Mouse (Mus musculus): ENCODE data around the gene Itga6.
A peak's percentile ranks its signal among the peaks of the same experiment; 100 is the strongest.

Itga6 gene

DNA sequence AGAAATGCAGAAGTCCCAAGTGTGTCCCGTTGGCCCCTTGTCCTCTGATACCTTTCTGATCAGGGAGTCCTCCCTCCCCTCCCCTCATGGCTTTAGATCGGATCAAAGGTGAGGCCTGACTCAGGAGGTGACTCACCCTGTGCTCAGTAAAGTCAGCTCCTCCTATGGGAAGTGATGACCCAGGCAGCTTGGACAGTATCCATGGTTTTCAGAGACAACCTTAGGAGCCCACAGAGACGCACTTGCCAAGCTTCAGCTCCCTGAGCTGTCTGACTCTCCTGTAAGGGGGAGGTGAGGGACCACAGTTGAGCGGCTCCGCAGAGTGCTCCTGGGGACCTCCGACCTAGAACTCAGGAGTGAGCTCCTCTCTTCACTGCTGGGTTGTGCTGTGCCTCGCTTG lies 56.3 kb downstream of the Itga6 start:
- DNase-seq (ENCODE audit: low read depth, low spot score) = no peak

DNA sequence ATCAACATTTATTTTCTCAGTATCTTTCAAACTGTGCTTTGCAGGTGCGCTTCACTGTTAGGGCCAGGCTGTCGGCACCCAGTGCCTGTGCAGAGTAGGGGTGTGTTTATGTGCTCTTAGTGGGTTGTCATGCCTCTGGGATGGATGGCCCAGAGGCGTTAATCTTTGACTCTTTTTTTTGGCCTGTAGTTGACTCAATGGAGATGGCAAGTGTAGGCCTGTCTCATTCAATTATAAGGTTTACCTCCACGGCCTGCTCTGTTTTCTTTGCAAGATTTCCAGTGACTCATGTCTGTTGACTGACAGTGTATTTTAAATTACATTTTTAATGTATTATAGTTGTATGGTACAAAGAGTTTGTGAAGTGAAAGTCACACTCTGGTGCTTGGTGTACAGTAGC lies 56.7 kb downstream of the Itga6 start:
- no peak for DNase-seq (ENCODE audit: low read depth, low spot score)

DNA sequence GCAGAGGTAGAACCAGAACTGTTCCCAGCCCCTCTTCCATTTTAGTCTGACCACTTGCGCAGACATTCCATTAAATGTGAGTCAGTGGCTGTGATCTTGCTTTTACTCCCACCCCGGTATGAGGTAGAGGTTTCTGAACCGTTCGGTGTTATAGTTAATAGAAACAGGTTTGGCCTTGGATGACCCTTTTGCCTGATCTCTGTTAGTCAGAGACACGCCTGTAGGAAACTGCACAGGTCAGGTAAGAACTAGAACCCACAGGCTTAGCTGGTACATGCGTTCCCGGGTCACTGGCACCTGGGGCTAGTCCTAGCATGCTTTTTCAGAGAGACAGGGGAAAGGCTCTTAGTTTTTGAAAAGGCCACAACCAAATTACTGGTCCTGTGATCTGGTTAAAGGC lies 59.7 kb downstream of the Itga6 start:
- DNase-seq (ENCODE audit: low read depth, low spot score) = no peak

DNA sequence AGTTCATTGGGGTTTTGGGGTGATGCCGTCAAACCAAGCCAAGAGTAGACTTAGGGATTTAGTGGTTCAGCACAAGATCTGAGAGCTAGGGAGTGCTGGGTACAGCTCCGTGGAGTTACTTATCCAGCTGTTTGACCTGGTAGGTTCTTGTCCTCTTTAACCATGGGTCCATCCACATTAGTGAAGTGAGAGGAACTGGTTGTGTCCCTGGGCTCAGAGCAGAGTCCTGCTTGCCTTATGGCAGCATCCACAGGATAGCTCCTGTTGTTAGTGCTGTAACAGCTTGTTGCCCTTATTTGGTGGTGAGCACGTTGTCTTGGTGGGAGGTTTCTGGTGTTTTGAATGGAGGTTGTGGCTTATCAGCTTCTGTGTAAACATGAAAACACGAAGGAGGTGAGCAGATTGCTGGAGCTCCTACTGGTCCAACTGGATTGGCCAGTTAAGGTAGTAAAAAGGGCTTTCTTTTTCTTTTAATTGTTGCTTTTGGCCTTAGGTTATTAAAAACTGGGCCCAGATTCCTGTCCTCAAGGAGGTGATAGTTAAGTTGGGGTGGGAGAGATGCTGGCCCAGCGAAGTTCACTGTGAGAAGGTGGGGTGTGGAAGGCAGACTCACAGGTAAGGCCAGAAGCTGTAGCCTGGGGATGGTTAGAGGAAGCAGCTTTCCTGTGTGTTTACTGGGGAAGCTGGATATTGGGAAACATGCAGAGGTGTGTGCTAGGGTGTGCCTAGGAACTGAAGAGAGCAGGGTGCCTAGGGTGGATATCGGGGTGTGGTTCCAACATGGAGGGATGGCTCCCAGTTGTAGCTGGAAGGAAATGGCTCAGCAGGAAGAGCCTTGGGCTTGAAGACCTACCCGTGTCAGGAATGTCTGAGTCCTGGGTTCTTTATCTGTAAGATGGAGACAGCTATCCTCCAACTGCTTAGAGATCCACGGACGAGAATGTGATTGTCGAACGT lies 60.5 kb downstream of the Itga6 start:
- no peak for DNase-seq (ENCODE audit: low read depth, low spot score)

DNA sequence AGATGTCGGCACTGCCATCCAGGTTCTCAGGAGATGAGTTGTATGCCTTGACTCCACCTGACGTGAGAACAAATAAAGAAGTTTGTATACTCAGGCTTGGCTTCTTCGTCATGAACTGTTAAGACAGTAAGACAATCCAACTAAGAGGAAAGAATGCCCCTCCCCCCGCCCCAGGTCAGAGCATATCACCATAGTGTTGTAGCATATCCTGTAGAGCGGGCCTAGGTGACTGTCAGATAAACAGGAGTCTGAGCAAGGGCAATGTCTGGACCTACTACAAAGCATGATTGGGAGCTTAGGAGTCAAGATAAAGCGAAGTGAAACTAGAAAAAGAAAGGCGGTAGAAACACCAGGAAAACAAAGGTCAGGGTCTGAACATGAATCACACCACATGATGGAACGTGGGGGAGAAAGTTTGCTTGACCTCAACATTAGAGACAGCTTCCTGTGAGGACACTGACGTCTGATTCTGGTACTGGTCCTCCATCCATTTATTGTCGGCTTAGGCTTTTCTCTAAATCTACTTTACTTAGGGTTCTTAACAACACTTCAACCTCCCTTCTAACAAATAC lies 64.0 kb downstream of the Itga6 start:
- no peak for DNase-seq (ENCODE audit: low read depth, low spot score)

DNA sequence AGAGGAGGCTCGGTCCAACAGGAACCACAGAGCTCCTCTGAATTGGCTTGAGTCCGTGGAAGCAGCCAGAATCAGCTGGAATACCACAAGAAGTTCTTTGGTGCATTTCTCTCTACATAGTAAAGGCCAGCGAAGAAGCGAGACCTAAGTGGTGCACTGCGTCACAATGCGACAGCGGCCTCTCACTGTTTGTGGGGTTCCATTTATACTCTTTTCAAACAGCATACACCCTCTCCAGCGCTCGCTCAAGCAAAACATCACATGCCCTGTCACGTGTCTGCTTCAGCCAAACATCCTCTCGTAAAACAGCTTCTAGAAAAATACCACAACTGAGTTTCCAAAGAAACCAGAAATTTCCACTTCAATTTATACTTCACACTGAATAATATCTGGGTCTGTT lies 64.6 kb downstream of the Itga6 start:
- DNase-seq (ENCODE audit: low read depth, low spot score) = no peak

DNA sequence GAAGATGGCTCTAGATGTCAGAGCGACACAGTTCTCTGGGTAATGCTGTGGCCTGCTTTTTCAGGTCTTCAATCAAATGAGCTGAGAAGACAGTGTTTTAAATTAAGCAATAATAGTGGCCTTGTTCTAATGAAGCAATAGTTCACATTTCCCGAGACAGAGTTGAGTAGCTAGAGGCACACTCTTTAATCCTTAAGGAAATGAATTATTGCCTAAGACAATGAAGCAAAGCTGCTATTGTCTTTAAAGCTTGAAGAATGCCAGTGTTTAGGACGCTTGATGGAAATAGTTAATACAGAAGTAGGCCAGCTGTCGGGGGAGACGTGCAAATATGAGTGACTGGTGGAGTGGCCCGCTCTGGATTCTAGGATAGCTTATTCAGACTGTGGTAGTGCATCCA lies 65.5 kb downstream of the Itga6 start:
- no peak for DNase-seq (ENCODE audit: low read depth, low spot score)

DNA sequence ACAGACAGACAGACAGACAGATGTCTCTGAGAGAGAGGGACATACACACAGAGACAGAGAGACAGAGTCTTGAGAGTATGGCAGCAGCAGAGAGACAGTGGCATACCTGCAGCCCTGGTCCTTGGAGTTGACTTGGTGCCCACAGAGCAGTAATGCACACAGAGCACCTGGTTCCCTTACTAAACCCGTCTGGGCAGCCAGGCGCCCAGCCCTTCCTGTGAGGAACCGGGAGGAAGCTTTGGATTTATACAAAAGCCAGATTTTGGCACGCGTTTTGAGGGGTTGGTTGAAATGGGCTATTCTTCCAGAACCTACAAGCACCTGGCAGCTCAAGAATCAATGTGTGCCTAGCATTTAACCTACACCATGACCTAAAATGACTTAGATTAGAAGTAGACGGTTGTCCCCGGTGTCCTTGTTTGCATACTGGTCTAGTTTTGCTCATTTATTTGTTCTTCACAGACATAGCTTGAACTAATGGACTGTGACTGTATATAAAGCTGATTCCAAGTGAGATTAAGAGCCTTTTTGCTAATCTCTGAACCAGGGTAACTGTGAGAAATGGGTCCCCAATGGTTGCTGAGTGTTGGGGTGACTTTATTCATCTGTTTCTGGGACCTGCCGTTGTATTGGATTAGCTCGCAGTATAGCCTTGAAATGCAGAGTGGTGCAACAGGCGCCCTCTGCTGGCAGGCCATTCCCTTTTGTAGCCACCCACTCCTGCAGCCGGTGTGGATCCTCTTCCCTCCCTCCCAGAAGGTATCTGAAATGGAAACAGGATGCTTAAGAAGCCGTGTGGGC lies 67.0 kb downstream of the Itga6 start:
- peak; percentile 22 for DNase-seq (ENCODE audit: low read depth, low spot score)

DNA sequence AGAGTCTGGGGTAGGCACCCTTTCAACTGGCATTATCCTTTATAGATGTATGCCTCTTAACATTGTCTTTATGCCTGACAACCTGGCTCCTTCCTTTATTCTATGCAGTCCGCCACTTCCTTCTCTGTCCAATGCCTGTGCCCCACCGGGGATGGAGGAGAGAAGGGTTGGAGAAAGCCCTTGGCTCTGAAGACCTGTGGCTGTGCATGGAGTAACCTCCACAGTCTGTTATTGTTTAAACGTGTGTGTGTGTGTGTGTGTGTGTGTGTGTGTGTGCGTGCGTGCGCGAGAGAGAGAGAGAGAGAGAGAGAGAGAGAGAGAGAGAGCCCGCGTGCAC lies 67.6 kb downstream of the Itga6 start:
- no peak for DNase-seq (ENCODE audit: low read depth, low spot score)

DNA sequence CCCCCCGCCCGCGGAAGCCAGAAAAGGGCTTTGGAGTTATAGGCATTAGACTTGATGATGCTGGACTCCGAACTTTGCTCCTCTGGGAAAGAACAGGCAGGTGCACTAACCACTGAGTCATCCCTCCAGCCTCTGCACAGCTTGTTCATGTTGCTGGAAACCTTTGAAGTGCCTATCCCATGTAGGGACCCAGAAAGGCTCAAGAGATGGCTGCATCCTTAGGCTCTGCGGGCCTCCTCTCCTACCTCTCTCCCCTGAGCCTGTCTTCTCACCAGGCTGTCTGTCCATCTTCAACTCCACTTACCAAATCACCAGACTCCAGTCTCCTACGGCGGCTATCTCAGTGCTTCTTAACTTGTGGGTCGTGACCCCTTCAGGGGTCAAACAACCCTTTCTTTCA lies 68.0 kb downstream of the Itga6 start:
- DNase-seq (ENCODE audit: low read depth, low spot score) = no peak

DNA sequence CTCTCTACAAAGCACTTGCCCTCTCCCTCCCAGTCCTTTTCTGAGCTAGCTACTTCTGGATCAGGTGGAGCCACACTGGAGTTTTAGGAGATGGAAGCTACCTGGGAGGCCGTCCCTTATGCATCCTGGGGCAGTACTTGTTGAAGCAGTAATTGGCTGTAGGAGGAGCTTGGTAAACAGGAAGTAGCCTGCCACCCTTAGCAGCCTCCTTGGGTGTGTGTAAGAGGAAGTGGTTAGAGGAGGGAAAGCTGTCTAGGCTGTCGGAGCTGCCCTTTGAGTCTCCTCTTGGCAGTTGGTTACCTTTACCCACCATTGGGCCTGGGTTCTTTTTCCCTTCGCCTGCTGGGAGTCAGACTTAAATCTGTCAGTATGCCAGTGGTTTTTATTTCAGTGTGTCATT lies 68.6 kb downstream of the Itga6 start:
- DNase-seq (ENCODE audit: low read depth, low spot score) = no peak

DNA sequence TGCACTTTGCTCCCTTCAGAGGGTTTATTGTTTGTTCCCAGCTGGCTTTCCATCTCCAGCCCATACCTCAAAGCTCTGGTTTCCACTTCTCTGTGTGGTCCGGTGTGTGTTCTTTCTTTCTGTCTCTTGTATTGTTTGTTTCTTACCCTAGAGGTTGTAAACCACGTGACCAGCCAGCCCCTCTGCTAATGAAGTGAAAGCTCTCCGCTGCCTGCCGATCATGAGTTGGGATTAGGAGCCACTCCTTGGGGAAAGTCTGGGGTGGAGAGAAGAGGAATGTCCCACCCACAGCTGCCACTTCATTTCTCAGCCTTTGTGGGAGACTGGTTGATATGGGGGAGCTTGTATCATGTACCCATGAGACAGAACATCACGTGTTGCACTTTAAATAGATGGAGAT lies 69.9 kb downstream of the Itga6 start:
- DNase-seq (ENCODE audit: low read depth, low spot score) = no peak

DNA sequence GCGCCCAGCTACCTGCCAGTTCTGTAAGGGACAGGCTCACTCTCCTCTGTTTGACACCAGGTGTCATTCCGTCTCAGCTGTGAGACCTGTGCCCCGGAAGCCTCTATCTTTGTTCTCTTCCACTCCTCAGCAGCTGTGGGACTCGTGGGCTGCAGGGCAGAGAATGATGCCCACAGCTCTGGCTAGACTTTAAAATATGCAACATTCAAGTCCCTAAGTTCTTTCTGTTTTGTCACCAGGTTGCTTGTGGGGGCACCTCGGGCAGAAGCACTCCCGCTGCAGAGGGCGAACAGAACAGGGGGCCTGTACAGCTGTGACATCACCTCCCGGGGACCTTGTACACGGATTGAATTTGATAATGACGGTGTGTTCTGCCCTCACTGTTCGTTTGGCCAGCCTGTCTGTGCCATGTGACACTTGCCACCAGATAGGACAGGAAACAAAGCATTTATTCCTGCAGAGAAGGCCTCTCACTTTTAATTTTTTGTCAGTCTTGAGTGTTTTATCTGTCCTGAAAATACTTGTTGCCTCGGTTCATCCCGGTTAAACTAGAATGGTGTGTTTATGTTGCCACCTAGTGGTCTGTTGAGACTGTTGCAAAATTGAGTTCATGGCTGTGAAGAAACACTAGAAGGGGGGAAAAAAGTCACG lies 71.1 kb downstream of the Itga6 start:
- peak; percentile 39 for DNase-seq (ENCODE audit: low read depth, low spot score)

DNA sequence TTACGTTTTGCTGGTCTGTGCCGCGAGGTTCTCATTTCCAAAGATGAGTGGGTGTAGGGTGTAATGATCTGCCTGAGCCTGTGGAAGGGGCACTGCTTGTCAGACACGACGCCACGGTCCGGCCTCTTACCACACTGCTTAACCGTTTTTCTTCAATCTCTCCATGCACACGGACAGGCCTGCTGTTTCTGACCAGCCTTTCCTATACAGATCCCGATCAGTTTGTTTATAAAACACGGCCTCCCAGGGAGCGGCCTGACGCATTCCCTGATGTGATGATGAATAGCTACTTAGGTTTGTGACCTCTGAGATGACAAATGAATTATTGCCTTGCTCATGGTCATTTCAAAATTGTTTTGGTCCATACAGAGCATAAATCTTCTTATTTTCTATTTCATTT lies 78.7 kb downstream of the Itga6 start:
- no peak for DNase-seq (ENCODE audit: low read depth, low spot score)

DNA sequence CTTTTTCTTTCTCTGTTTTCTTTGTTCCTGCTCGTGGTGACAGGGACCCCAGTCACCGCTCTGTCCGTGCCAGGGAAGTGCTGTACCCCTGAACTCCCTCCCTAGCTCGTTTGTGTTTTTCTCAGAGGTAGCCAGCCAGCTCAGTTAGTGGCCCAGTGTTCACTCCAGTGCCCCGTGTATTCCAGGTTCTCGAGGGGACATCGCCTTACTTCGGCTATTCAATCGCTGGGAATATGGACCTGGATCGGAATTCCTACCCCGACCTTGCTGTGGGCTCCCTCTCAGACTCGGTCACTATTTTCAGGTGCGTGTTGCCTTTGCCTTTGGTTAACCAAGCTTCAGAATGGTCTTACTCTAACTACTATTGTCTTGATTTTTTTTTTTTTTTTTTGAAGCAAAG lies 82.3 kb downstream of the Itga6 start:
- DNase-seq (ENCODE audit: low read depth, low spot score) = no peak

DNA sequence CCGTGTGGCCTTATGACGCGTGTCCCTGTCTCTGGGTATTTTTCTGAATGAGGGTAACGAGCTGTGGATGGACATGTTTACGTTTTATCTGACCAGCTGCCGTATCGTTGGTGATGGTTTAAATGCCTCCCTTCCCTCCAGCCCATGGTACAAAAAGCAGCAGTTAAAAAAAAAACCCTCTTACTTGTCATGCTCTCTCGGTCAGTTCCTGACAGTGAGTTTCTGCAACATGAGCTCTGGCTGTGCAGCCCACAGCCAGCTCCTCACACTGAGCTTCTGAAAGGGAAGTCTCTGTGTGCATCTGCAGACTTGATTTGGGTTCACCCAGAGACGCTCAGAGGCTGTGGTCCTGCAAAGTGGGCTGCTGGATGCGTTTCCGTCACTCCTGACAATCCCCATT lies 83.5 kb downstream of the Itga6 start:
- DNase-seq (ENCODE audit: low read depth, low spot score) = no peak

DNA sequence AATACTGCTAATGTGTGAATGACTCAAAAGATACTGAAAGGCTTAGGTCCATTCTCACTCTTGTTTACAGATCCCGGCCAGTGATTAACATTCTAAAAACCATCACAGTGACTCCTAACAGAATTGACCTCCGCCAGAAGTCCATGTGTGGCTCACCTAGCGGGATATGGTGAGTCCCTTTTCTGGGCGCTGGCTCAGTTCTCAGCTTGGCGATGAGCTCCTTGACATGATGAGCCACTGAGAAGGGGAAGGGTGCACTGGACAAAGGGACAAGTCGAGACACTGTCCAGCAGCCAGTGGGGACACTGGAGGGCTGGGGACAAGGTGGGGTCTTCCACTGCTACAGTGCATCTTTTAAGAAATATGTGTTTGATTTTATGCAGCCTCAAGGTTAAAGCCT lies 88.2 kb downstream of the Itga6 start:
- DNase-seq (ENCODE audit: low read depth, low spot score) = no peak

DNA sequence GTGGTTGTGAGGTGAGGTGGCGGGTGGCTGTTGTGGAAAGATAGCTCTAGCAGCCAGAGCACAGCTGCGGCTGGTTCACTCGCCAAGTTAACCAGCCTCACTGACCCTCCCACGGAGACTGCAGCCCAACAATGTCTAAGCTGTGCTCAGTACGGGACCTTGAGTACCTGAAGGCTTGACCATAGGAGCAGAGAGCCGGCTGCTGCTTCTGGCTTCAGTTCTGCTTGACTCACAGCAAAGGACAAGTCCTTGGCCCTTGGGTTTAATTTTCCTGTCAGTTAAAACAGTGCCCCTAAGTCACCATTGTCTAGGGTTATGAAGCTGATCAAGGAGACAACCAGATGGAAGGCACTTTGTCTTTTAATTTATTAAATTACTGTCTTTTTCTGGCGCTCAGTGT lies 89.0 kb downstream of the Itga6 start:
- DNase-seq (ENCODE audit: low read depth, low spot score) = no peak

DNA sequence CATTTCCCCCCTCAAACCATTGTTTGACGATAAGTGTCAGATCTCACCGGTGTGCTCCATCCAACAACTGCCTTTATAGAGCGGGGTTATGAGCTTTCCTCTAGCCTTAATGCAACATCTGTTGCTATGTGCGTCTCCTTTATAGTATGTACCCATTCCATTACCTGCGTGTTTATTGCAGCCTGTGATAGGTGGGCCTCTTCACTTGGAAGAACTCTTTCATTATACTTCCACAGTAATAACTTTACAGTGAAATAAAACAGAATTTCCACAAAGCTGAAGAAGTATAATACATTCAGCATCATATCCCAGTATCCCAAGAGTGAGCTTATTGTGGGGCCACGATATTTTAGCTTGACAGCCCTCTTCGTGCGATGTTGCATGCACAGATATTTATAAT lies 90.1 kb downstream of the Itga6 start:
- DNase-seq (ENCODE audit: low read depth, low spot score) = no peak

DNA sequence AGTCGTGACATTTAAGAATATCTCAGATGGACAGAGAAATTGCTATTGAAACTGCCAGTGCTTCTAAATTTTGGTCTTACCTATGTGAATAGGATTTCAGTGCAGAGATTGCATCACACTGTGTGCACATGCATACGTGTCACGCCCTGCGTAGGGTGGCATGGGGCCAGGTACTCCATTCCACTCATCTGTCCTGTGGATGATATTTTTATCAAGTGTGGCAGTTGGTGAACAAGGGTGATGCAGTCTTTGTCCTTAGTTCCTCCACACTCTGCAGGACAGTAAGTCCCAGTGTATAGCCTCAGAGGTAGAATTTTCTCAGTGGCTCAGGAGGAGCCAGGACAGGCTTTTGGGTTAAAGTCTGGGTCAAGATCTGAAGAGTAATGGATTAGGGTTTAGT lies 90.8 kb downstream of the Itga6 start:
- DNase-seq (ENCODE audit: low read depth, low spot score) = no peak

DNA sequence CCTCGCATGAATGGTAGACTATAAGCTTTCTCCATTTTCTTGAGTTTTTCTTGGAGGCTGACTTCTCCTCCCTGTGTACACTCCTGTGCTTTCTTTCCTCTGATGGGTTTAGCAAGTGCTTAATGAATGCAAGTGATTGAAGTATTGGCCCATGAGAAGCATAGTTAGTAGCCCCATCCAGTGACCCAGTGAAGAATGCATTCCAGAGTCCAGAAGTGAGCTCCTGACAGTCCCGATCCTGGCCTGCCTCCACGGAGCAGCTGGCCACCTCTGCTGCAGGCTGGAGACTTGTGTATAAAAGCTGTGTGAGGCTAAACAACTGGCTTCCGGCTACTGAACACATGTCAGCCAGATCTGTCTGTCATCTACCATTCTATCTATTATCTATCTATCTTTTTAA lies 91.8 kb downstream of the Itga6 start:
- no peak for DNase-seq (ENCODE audit: low read depth, low spot score)

DNA sequence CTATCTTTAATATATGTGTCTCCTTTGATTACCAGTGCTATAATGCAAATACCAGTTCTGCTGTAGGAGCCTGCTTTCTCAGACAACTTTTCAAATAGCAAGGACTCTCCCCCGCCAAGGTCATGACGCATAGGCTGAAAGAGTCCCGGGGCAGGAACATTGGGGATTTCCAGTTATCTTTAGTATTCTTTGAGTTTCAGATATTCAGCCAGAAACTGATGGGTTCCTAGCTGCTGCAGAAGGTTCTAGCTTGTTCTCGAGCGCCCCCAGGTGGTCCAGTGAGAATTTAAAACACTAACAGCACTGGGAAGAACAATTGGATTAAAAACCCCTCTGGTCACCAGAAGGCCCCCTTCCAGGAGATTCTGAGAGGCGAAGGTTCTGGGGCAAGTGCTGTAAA lies 92.4 kb downstream of the Itga6 start:
- DNase-seq (ENCODE audit: low read depth, low spot score) = peak; percentile 24

All from brain, embryonic 18.5 days (tissue).